Mouse (Mus musculus): Measurements from ENCODE around the gene Cplx3. TPM values are rescaled to one million over a fixed set of nuclear protein-coding genes. Genes with fewer than 3 reads are reported as not detected.

Gene Cplx3
- total and polyA plus RNA-seq, 3 experiments = not detected

DNA sequence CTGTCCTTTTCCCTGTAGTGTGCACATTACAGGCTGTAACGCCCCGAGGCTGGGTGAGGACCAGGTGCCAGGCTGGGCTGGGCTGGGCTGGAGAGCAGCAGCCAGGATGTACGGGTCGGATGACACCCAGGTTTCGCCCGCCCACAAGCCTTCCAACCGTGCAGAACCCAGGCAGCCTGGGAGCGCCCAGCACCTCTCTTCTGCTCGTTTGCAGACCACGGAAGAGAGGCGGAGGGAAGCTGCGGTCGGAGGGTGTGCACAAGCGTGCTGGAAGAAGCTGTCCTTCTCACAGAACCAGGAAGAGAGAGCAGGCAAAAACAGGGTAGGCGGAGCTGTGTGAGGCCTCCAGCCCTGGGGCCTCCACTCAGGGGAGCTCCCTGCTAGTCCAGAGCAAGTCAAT, 34.3 kb upstream of the Cplx3 start (continued):
- no peak for TF ChIP-seq GABPA (IDR thresholded peaks at IDR 0.05; ENCODE audit: low read depth, low read length)
- TF ChIP-seq RCOR1 (IDR thresholded peaks at IDR 0.05; ENCODE audit: low read depth, low read length) = no peak

DNA sequence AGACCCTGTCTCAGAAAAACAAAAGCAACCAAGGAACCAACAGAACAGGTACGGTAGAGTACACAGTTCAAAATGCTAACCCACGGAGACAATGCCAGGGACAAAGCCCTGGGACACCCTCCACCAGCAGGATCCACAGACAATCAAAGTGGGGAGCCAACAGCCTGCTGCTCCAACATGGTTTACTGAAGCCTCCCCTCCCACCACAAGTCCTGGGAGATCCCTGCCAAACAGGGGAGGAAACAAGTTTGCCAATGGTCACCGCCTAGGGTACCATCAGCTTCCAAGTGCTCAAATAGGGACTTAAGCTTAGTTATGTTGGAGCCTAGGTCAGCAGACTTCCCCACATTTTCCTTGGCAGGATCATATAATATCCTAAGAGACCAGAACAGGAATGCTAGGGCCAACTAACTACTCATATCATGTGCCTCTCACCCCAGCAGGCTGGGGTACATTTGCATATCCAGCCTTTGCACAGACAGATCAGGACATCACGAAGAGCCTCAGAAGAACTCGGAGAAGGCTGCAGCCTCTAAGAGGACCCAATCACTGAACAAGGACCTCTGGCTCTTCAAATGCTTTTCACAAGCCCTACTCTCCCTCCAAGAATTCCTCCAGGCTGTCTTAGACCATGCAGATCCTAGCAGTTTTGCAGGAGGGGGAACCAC, 33.7 kb upstream of the Cplx3 start:
- H3K4me1 ChIP-seq (ENCODE audit: control insufficient read depth in 1 of 2, insufficient read depth in 2 of 2, low read length in 2 of 2) = peaks cover 27 to 66% of the 10 kb centered on the region in 2 experiments
- peaks cover 6 to 58% of the 10 kb centered on the region in 2 experiments for H3K36me3 ChIP-seq (ENCODE audit: control insufficient read depth in 1 of 2, insufficient read depth in 2 of 2, low read length in 2 of 2)
- peaks cover 98% of the 10 kb centered on the region for H3K79me2 ChIP-seq (ENCODE audit: control insufficient read depth, insufficient read depth, low read length, poor library complexity)
- H3K4me3 ChIP-seq (ENCODE audit: control insufficient read depth in 1 of 2, insufficient read depth in 1 of 2, low read depth in 2 of 2, low read length in 2 of 2) = peak overlapping the region; percentile 9 to 10; a peak in 3 of 4 replicates
- no peak for DNase-seq (ENCODE audit: low read depth, low spot score)
- H3K27me3 ChIP-seq (ENCODE audit: control insufficient read depth in 1 of 2, insufficient read depth in 2 of 2, low read length in 2 of 2) = no peaks in the 10 kb centered on the region
- no peak for TF ChIP-seq ZC3H11A (IDR thresholded peaks at IDR 0.05; ENCODE audit: low read depth, low read length)
- TF ChIP-seq TCF12 (IDR thresholded peaks at IDR 0.05; ENCODE audit: low read depth, low read length) = no peak
- TF ChIP-seq BHLHE40 (IDR thresholded peaks at IDR 0.05; ENCODE audit: borderline replicate concordance, low read depth, low read length) = no peak
- TF ChIP-seq CHD1 (IDR thresholded peaks at IDR 0.05; ENCODE audit: low read depth, low read length) = no peak
- TF ChIP-seq RAD21 (IDR thresholded peaks at IDR 0.05; ENCODE audit: low read depth, low read length) = no peak
- TF ChIP-seq MXI1 (IDR thresholded peaks at IDR 0.05; ENCODE audit: low read depth, low read length) = no peak
- no peak for TF ChIP-seq TBP (IDR thresholded peaks at IDR 0.05; ENCODE audit: low read depth, low read length)
- no peak for TF ChIP-seq ZKSCAN1 (IDR thresholded peaks at IDR 0.05; ENCODE audit: low read depth, low read length)
- TF ChIP-seq MYC (IDR thresholded peaks at IDR 0.05; ENCODE audit: low read depth, low read length) = no peak
- TF ChIP-seq MAZ (IDR thresholded peaks at IDR 0.05; ENCODE audit: low read depth, low read length) = no peak
- no peak for TF ChIP-seq EP300 (IDR thresholded peaks at IDR 0.05; ENCODE audit: low read depth in 1 of 2, low read length in 2 of 2)
- TF ChIP-seq SMC3 (IDR thresholded peaks at IDR 0.05; ENCODE audit: low read depth, low read length) = no peak
- TF ChIP-seq E2F4 (IDR thresholded peaks at IDR 0.05; ENCODE audit: borderline replicate concordance, low read depth, low read length) = no peak
- TF ChIP-seq ZMIZ1 (IDR thresholded peaks at IDR 0.05; ENCODE audit: low read depth, low read length) = no peak
- TF ChIP-seq RCOR1 (IDR thresholded peaks at IDR 0.05; ENCODE audit: low read depth, low read length) = no peak
- TF ChIP-seq SIN3A (IDR thresholded peaks at IDR 0.05; ENCODE audit: low read length) = no peak
- no peak for TF ChIP-seq MEF2A (IDR thresholded peaks at IDR 0.05; ENCODE audit: extremely low read depth, insufficient replicate concordance, low read depth, low read length, poor library complexity, severe bottlenecking)
- no peak for TF ChIP-seq GATA1 (IDR thresholded peaks at IDR 0.05; ENCODE audit: low read depth, low read length)
- no peak for TF ChIP-seq MAFK (IDR thresholded peaks at IDR 0.05; ENCODE audit: borderline replicate concordance, low read depth, low read length)
- no peak for TF ChIP-seq MYB (IDR thresholded peaks at IDR 0.05; ENCODE audit: low read depth, low read length)
- H3K27ac ChIP-seq (ENCODE audit: control insufficient read depth, low read depth, low read length) = peak overlapping the region; percentile 55
- H3K9ac ChIP-seq (ENCODE audit: control insufficient read depth, low read depth, low read length, poor library complexity, severe bottlenecking) = peak overlapping the region; percentile 49
- no peaks in the 10 kb centered on the region for H3K9me3 ChIP-seq (replicated peaks; ENCODE audit: insufficient read depth, low read length)
